Mouse (Mus musculus): ENCODE measurements around the gene Parp14. TPM values are rescaled to one million over a fixed set of nuclear protein-coding genes. Genes with fewer than 3 reads are reported as not detected.

Parp14 gene
- polyA plus RNA-seq, 1 experiment from 2014 or later: 0.18 TPM

DNA sequence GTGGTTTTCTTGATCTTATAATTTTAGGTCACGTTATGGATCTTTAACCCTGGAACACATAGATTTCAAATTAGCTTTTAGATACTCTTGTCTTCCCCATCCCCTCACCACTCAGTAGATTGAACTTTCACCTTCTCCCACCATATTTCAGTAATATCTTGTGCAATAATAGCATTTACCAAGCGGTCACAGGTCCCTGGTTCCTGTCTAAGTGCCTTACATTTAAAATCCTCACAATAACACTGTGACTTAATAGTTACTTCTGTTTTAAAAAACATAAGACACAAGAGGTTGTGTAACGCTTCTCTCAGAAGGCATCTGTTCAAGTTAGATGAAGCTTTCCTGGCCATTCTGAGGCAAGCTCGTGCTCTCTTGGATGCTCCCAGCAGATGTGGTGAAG, 67.6 kb downstream of the Parp14 start:
- peaks cover 44% of the 10 kb centered on the region for H3K36me3 ChIP-seq
- DNase-seq (ENCODE audit: low spot score): no peak
- H3K9me3 ChIP-seq: no peaks in the 10 kb centered on the region
- H3K4me1 ChIP-seq (replicated peaks): no peaks in the 10 kb centered on the region
- no peaks in the 10 kb centered on the region for H3K27me3 ChIP-seq (ENCODE audit: insufficient read depth, poor library complexity, severe bottlenecking)
- WGBS: 94% methylated on average over 4 of the region's 4 CpGs
- H3K4me3 ChIP-seq: no peak overlapping the region
- no peak overlapping the region for H3K27ac ChIP-seq

DNA sequence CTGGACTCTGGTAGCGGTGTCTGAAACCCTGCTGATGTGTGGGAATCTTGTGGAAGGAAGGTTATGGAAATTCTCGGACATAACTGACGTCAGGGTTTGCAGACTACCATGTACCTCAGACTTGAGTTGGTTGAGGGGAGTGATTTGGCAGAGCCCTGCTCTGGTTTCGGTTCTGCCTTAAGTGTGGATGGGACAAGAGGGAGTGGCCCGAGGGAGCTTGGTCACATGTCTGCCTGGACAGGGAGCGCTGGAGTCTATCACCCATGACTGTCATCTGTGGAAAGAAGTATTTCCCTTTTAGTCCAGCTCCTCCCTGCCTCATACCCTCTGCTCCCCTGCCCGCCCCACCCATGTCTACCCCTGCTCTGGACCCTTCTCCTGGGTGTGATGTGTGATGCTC, 69.2 kb downstream of the Parp14 start:
- 93% methylated on average over 7 of the region's 7 CpGs for WGBS
- H3K27me3 ChIP-seq (ENCODE audit: insufficient read depth, poor library complexity, severe bottlenecking): no peaks in the 10 kb centered on the region
- H3K9me3 ChIP-seq: 0 out of 2 replicates have a peak, but pooled peaks cover 6% of the 10 kb centered on the region
- no peak overlapping the region for H3K4me3 ChIP-seq
- DNase-seq (ENCODE audit: low spot score): no peak
- H3K4me1 ChIP-seq (replicated peaks): no peaks in the 10 kb centered on the region
- H3K36me3 ChIP-seq: peaks cover 54% of the 10 kb centered on the region
- H3K27ac ChIP-seq: no peak overlapping the region

DNA sequence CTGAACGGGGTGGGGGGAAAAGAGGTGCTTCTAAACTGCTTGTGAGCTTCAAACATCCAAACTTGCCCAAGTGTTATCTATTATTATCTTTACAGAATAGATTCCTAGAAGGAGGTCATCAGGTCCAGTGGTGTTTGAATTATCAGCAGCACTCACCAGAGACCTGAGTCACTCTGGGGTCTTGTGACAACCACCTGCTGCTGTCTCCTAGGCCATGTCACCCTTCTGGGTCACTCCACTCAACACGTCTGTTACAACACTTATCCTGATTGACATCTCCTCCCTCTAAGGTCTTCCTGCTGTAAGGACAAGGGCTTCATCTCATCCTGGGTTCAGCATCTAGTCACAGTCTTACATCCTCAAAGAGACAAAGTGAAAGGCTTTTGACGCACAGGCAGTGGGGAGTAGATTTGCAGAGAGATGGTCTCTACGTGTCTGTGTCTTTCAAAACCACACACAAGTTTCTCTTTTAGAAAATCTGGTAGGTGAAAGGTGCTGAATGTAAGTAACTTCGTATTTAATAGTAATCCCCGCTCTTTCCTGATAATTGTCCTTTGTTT, 79.3 kb downstream of the Parp14 start:
- DNase-seq (ENCODE audit: low spot score): no peak
- no peaks in the 10 kb centered on the region for H3K27me3 ChIP-seq (ENCODE audit: insufficient read depth, poor library complexity, severe bottlenecking)
- no peak overlapping the region for H3K4me3 ChIP-seq
- H3K27ac ChIP-seq: no peak overlapping the region
- WGBS: 76% methylated on average over 6 of the region's 6 CpGs
- H3K36me3 ChIP-seq: peaks cover 35% of the 10 kb centered on the region
- no peaks in the 10 kb centered on the region for H3K9me3 ChIP-seq
- peaks cover 8% of the 10 kb centered on the region for H3K4me1 ChIP-seq (replicated peaks)

GRCm38 (mm10) chr16:35788330-35788729, 83.0 kb downstream of the Parp14 start:
- H3K36me3 ChIP-seq: peaks cover 32% of the 10 kb centered on the region
- no peak for DNase-seq (ENCODE audit: low spot score)
- H3K27me3 ChIP-seq (ENCODE audit: insufficient read depth, poor library complexity, severe bottlenecking): no peaks in the 10 kb centered on the region
- H3K4me3 ChIP-seq: no peak overlapping the region
- WGBS: 95% methylated on average over 6 of the region's 6 CpGs
- peaks cover 9% of the 10 kb centered on the region for H3K4me1 ChIP-seq (replicated peaks)
- no peak overlapping the region for H3K27ac ChIP-seq
- no peaks in the 10 kb centered on the region for H3K9me3 ChIP-seq

DNA sequence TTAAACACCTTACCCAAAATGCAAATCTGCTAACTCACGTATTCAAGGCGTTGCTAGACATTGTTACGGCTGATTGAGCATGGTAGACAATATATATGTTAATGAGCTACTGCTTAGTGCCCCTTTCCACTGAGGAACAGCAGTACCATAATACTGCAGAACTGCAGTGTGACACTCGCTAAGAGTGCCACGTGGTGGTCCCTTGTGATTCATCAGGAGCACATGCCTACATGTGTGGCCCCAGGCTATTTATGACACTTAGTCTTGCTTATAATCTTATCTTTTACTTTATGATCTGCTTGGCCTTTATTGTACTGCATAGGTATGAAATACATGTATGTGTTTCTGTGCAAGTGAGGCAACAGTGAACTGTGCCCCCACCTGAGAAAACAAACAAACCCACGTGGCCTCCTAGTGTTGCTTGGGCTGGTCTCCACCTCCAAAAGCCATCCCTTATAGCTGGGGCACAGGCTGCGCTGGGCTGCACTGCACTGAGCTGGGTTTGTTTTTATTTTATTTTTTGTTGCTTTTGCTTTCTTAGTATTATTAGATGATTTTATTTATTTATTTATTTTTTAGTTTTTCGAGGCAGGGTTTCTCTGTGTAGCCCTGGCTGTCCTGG, 83.7 kb downstream of the Parp14 start:
- WGBS: 63% methylated on average over 8 of the region's 8 CpGs
- peaks cover 9% of the 10 kb centered on the region for H3K4me1 ChIP-seq (replicated peaks)
- no peak overlapping the region for H3K4me3 ChIP-seq
- no peaks in the 10 kb centered on the region for H3K9me3 ChIP-seq
- no peaks in the 10 kb centered on the region for H3K27me3 ChIP-seq (ENCODE audit: insufficient read depth, poor library complexity, severe bottlenecking)
- DNase-seq (ENCODE audit: low spot score): no peak
- H3K27ac ChIP-seq: no peak overlapping the region
- H3K36me3 ChIP-seq: peaks cover 32% of the 10 kb centered on the region

DNA sequence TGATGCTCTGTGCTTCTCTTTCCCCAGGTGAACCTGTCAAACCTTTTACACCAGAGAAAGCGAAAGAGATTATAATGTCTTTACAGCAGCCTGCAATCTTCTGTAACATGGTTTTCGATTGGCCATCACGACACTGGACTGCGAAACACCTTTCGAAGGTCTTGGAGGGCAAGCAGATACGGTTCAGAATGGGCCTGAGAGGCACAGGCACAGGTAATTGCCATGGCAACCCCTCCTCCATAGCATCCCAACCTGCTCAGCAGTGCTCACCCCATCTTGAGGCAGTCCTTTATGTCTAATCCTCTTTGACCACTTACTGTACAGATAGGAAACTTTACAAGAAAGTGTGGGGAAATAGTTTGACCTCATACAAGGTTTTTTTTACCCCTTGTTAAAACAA, 84.2 kb downstream of the Parp14 start:
- DNase-seq (ENCODE audit: low spot score): no peak
- WGBS: 90% methylated on average over 6 of the region's 6 CpGs
- Histone ChIP-seq H3K4me3 (no peak overlapping the region), H3K9me3 (no peaks in the 10 kb centered on the region), H3K27ac (no peak overlapping the region), H3K4me1 (replicated peaks) (peaks cover 9% of the 10 kb centered on the region), H3K27me3 (ENCODE audit: insufficient read depth, poor library complexity, severe bottlenecking) (no peaks in the 10 kb centered on the region), H3K36me3 (peaks cover 32% of the 10 kb centered on the region)

- H3K4me1 ChIP-seq (replicated peaks): peaks cover 9% of the 10 kb centered on the region
- H3K9me3 ChIP-seq: no peaks in the 10 kb centered on the region
- no peak overlapping the region for H3K27ac ChIP-seq
- H3K36me3 ChIP-seq: peaks cover 18% of the 10 kb centered on the region
- 86% methylated on average over 7 of the region's 7 CpGs for WGBS
- H3K4me3 ChIP-seq: no peak overlapping the region
- DNase-seq (ENCODE audit: low spot score): no peak
- H3K27me3 ChIP-seq (ENCODE audit: insufficient read depth, poor library complexity, severe bottlenecking): no peaks in the 10 kb centered on the region
These were observed 87.1 kb downstream of the Parp14 start for GRCm38 (mm10) chr16:35784134-35784725.

GRCm38 (mm10) chr16:35783207-35783573, 88.2 kb downstream of the Parp14 start:
- H3K4me1 ChIP-seq (replicated peaks): peaks cover 9% of the 10 kb centered on the region
- 85% methylated on average over 3 of the region's 3 CpGs for WGBS
- H3K27ac ChIP-seq: no peak overlapping the region
- H3K27me3 ChIP-seq (ENCODE audit: insufficient read depth, poor library complexity, severe bottlenecking): no peaks in the 10 kb centered on the region
- H3K9me3 ChIP-seq: no peaks in the 10 kb centered on the region
- no peak for DNase-seq (ENCODE audit: low spot score)
- no peak overlapping the region for H3K4me3 ChIP-seq
- H3K36me3 ChIP-seq: peaks cover 8% of the 10 kb centered on the region; the same call in 1 of the 2 replicates

Other genes with a start within 250 kb of the Parp14 start
- 15.2 and 17.3 TPM in 2 replicates for gene Dirc2, start 102.2 kb downstream of the Parp14 start, polyA plus RNA-seq (2016; fragmentation: Nextera tagmentation; extraction: Ambion mirVana)
- 24.1 and 25.0 TPM in 2 replicates for gene Hspbap1, start 101.2 kb downstream of the Parp14 start, polyA plus RNA-seq (2016; fragmentation: Nextera tagmentation; extraction: Ambion mirVana)
- gene Parp9, start 66.9 kb upstream of the Parp14 start, polyA plus RNA-seq (2016; fragmentation: Nextera tagmentation; extraction: Ambion mirVana): 2.0 and 2.2 TPM in 2 replicates
- gene Dtx3l, start 67.6 kb upstream of the Parp14 start, polyA plus RNA-seq (2016; fragmentation: Nextera tagmentation; extraction: Ambion mirVana): 1.3 and 2.4 TPM in 2 replicates
- 65.8 and 76.5 TPM in 2 replicates for gene Kpna1, start 107.2 kb upstream of the Parp14 start, polyA plus RNA-seq (2016; fragmentation: Nextera tagmentation; extraction: Ambion mirVana)
- 7.6 and 10.2 TPM in 2 replicates for gene Wdr5b, start 169.6 kb upstream of the Parp14 start, polyA plus RNA-seq (2016; fragmentation: Nextera tagmentation; extraction: Ambion mirVana)
- gene Fam162a, start 200.1 kb upstream of the Parp14 start, polyA plus RNA-seq (2016; fragmentation: Nextera tagmentation; extraction: Ambion mirVana): 250 and 319 TPM in 2 replicates
- gene Ccdc58, start 200.1 kb upstream of the Parp14 start, polyA plus RNA-seq (2016; fragmentation: Nextera tagmentation; extraction: Ambion mirVana): 81.4 and 96.2 TPM in 2 replicates

Data from hindbrain, embryonic 10.5 days (tissue).